Mouse (Mus musculus): ENCODE data around the gene Emilin1. TPM values are rescaled to one million over a fixed set of nuclear protein-coding genes. Genes with fewer than 3 reads are reported as not detected.

Gene Emilin1
- polyA plus RNA-seq, 1 experiment, result 83.9 TPM

GRCm38 (mm10) chr5:30944956-30945781, 32.0 kb downstream of the Emilin1 start, which contains the start of gene Cgref1:
Gene Cgref1 (minus strand): TSS chr5:30945591.
- Histone ChIP-seq H3K27me3 (ENCODE audit: control insufficient read depth, insufficient read depth, low read length) (peaks cover 6% of the 10 kb centered on the region), H3K27ac (ENCODE audit: insufficient read depth, low read length) (no peak within 1 kb of the TSS), H3K4me1 (ENCODE audit: control insufficient read depth, insufficient read depth, insufficient read length) (peaks cover 6% of the 10 kb centered on the region), H3K4me3 (ENCODE audit: extremely low read depth, insufficient read depth, insufficient read length) (no peak within 1 kb of the TSS), H3K36me3 (ENCODE audit: control insufficient read depth, insufficient read depth, low read length) (no peaks in the 10 kb centered on the region)
- no peak for TF ChIP-seq CTCF (IDR thresholded peaks at IDR 0.05; ENCODE audit: extremely low read depth, insufficient read depth, insufficient read length, insufficient replicate concordance)
- no peak for TF ChIP-seq POLR2A (IDR thresholded peaks at IDR 0.05; ENCODE audit: low read depth, low read length)
- DNase-seq (ENCODE audit: low read depth in 1 of 2, low spot score in 2 of 2), result no peak
- 13% methylated on average over 44 of the region's 44 CpGs for WGBS

DNA sequence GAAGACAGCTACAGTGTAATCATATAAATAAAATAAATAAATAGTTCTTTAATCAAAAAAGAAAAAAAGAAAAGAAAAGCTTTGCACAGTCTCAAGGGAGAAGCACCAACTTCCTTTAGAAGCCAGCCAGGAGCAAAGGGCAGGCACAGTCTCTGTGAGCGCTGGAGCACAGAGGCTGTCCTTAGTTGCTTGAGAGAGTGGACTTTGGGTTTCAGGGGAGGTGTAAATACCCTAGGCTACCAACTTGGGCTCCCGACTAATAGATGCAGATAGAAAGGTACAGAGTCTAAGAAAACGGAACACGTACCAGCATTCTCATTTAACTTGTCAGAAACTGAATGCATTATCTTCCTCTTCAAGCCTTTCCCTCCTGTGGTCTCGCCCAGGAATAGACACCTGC, 35.4 kb downstream of the Emilin1 start:
- Histone ChIP-seq H3K4me1 (ENCODE audit: control insufficient read depth, insufficient read depth, insufficient read length) (peaks cover 6% of the 10 kb centered on the region), H3K4me3 (ENCODE audit: extremely low read depth, insufficient read depth, insufficient read length) (no peak overlapping the region), H3K27me3 (ENCODE audit: control insufficient read depth, insufficient read depth, low read length) (peaks cover 6% of the 10 kb centered on the region), H3K36me3 (ENCODE audit: control insufficient read depth, insufficient read depth, low read length) (peaks cover 5% of the 10 kb centered on the region), H3K27ac (ENCODE audit: insufficient read depth, low read length) (no peak overlapping the region)
- 50% methylated on average over 5 of the region's 5 CpGs for WGBS
- TF ChIP-seq CTCF (IDR thresholded peaks at IDR 0.05; ENCODE audit: extremely low read depth, insufficient read depth, insufficient read length, insufficient replicate concordance) (no peak), POLR2A (IDR thresholded peaks at IDR 0.05; ENCODE audit: low read depth, low read length) (no peak)
- no peak for DNase-seq (ENCODE audit: low read depth in 1 of 2, low spot score in 2 of 2)

DNA sequence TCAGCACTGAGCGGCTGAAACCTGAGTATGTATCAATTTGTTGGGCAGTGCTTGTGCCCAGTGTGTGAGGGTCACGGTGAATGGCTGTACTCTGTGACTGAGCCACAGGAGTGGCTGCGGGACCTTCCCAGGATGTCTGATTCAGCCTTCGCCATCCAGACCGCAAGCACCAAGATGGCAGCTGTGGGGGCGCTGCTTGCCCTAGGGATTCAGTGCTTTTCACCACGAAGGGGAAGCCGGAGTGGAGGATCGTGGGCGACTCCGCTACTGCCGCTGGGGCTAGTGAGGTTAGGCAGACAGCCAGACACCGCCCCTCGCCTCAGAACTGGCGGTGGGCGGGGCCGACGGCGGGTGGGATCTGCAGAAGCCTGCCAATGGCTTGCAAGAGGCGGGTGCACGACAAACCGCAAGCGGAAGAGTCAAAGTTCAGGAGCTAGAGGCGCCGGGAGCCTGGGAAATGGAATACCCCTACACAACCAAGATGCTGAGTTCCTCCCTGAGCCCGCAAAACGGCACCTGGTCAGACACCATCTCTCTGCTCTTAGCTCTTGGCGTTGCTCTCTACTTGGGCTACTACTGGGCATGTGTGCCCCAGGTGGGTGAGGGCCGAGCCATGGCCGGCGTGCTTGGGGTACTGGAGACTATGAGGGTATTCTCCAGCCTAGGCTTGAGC, 36.6 kb downstream of the Emilin1 start:
- Histone ChIP-seq H3K27ac (ENCODE audit: insufficient read depth, low read length) (peak overlapping the region; percentile 12), H3K4me3 (ENCODE audit: extremely low read depth, insufficient read depth, insufficient read length) (peak overlapping the region; percentile 85), H3K36me3 (ENCODE audit: control insufficient read depth, insufficient read depth, low read length) (peaks cover 15% of the 10 kb centered on the region), H3K4me1 (ENCODE audit: control insufficient read depth, insufficient read depth, insufficient read length) (peaks cover 6% of the 10 kb centered on the region), H3K27me3 (ENCODE audit: control insufficient read depth, insufficient read depth, low read length) (peaks cover 6% of the 10 kb centered on the region)
- peak; percentile 7; the same call in 1 of the 2 replicates for TF ChIP-seq POLR2A (IDR thresholded peaks at IDR 0.05; ENCODE audit: low read depth, low read length)
- TF ChIP-seq CTCF (IDR thresholded peaks at IDR 0.05; ENCODE audit: extremely low read depth, insufficient read depth, insufficient read length, insufficient replicate concordance), result no peak
- WGBS, result under 1% methylated on average over 31 of the region's 31 CpGs
- DNase-seq (ENCODE audit: low read depth in 1 of 2, low spot score in 2 of 2), result peak; percentile 59 to 90

DNA sequence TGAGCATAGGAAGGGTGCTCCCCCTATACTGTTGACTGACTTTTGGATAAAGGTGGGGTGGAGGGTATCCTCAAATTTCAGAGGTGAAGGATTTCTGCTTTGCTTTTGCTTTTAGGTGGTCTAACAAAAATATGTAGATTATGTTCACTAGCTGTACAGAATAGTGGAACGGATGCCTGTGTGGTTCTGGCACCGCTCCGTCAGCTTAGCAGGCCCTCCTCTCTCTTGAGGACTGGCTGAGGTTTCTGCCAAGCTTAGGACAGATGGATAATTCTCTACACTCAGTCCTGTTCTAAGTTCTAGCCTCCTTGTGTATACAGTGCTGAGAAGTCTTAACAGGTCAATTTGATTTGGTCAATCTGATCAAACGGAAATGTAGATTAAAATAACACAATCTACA, 37.2 kb downstream of the Emilin1 start:
- H3K27me3 ChIP-seq (ENCODE audit: control insufficient read depth, insufficient read depth, low read length), result no peaks in the 10 kb centered on the region
- H3K4me3 ChIP-seq (ENCODE audit: extremely low read depth, insufficient read depth, insufficient read length), result peak overlapping the region; percentile 85
- DNase-seq (ENCODE audit: low read depth in 1 of 2, low spot score in 2 of 2), result no peak
- WGBS, result 64% methylated on average over 4 of the region's 4 CpGs
- no peak for TF ChIP-seq CTCF (IDR thresholded peaks at IDR 0.05; ENCODE audit: extremely low read depth, insufficient read depth, insufficient read length, insufficient replicate concordance)
- no peak for TF ChIP-seq POLR2A (IDR thresholded peaks at IDR 0.05; ENCODE audit: low read depth, low read length)
- H3K27ac ChIP-seq (ENCODE audit: insufficient read depth, low read length), result no peak overlapping the region
- peaks cover 3% of the 10 kb centered on the region; the same call in 1 of the 2 replicates for H3K4me1 ChIP-seq (ENCODE audit: control insufficient read depth, insufficient read depth, insufficient read length)
- peaks cover 22% of the 10 kb centered on the region for H3K36me3 ChIP-seq (ENCODE audit: control insufficient read depth, insufficient read depth, low read length)

DNA sequence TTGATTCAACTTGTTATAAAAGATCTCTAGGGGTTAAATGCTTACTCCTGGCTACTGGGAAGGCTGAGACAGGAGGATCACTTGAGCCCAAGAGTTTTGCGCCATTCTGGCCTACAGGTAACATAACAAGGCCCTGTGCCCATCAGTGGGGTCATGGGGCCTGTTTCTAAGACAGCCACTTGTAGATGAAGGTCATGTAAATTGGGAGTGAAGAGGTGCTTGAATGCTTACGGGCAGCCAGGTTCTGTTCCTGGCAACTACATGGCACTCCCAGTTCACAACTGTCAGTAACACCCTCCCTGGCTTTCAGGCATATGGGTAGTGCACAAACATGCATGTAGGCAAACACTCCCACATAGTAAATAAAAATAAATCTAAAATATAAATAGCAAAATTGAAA, 37.7 kb downstream of the Emilin1 start:
- TF ChIP-seq CTCF (IDR thresholded peaks at IDR 0.05; ENCODE audit: extremely low read depth, insufficient read depth, insufficient read length, insufficient replicate concordance) (no peak), POLR2A (IDR thresholded peaks at IDR 0.05; ENCODE audit: low read depth, low read length) (no peak)
- no peak for DNase-seq (ENCODE audit: low read depth in 1 of 2, low spot score in 2 of 2)
- no peaks in the 10 kb centered on the region for H3K27me3 ChIP-seq (ENCODE audit: control insufficient read depth, insufficient read depth, low read length)
- H3K4me3 ChIP-seq (ENCODE audit: extremely low read depth, insufficient read depth, insufficient read length), result no peak overlapping the region
- WGBS, result 97% methylated on average over 2 of the region's 2 CpGs
- peaks cover 3% of the 10 kb centered on the region; the same call in 1 of the 2 replicates for H3K4me1 ChIP-seq (ENCODE audit: control insufficient read depth, insufficient read depth, insufficient read length)
- H3K36me3 ChIP-seq (ENCODE audit: control insufficient read depth, insufficient read depth, low read length), result peaks cover 25% of the 10 kb centered on the region
- H3K27ac ChIP-seq (ENCODE audit: insufficient read depth, low read length), result no peak overlapping the region

DNA sequence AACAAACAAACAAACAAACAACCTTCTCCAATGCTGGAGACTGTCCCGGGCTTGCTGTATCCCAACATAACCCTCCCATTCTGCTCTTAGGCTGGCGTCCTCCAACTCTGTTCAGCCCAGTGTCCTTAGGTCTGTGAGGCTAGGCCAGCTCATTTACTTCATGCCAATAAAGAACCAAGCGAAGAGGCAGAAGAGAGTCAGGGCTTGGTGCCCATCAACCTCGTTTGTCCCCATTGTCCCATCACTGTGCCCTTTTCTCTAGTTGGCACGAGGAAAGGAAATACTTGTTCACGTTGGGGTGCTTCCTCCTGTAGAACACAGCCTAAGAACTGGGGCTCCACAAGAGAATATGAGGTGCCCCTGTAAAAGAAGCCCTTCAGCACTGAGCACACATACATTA, 38.5 kb downstream of the Emilin1 start:
- H3K27me3 ChIP-seq (ENCODE audit: control insufficient read depth, insufficient read depth, low read length), result no peaks in the 10 kb centered on the region
- whole genome bisulfite sequencing, result 81% methylated on average over 6 of the region's 6 CpGs
- TF ChIP-seq CTCF (IDR thresholded peaks at IDR 0.05; ENCODE audit: extremely low read depth, insufficient read depth, insufficient read length, insufficient replicate concordance), result no peak
- TF ChIP-seq POLR2A (IDR thresholded peaks at IDR 0.05; ENCODE audit: low read depth, low read length), result no peak
- no peak overlapping the region for H3K4me3 ChIP-seq (ENCODE audit: extremely low read depth, insufficient read depth, insufficient read length)
- DNase-seq (ENCODE audit: low read depth in 1 of 2, low spot score in 2 of 2), result no peak
- peaks cover 25% of the 10 kb centered on the region for H3K36me3 ChIP-seq (ENCODE audit: control insufficient read depth, insufficient read depth, low read length)
- no peak overlapping the region for H3K27ac ChIP-seq (ENCODE audit: insufficient read depth, low read length)
- H3K4me1 ChIP-seq (ENCODE audit: control insufficient read depth, insufficient read depth, insufficient read length), result peaks cover 3% of the 10 kb centered on the region; the same call in 1 of the 2 replicates
